Mouse (Mus musculus) cerebral cortex, adult 2 months (tissue): ENCODE data around the gene Pgpep1l.

ENCODE experiments used
- WGBS: fragments of 180-500 bp; shearing (Covaris S2); methylation state at CpG from one replicate; pipeline ENCODE4 v1.1.7; 2018; 5-methylcytosine and 5-hydroxymethylcytosine counted together

The Pgpep1l gene

DNA sequence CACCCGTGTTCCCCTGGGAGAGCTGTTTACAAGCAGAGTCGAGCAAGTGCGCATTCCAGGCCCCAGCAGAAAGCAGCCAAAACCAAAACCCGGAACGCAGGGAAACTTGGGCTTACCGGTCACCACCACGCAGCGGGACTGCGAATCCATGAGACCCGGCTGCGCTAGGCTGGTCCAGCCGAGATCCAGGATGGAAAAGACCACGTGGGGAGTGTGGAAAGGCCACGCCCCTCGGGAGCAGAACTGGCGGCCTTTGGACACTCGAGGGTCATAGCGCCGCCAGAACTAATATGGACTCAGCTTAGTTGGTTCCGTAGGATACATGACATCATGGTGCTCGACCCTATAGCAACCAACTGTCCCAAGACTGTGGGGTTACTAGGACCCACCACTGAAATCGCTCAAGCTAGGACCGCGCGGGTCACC, at the start of gene Pgpep1l:
TSS of gene Pgpep1l (minus strand) at position 206 of the 426 bp plus-strand sequence.
- 14% methylated on average over 25 of the region's 25 CpGs for WGBS

DNA sequence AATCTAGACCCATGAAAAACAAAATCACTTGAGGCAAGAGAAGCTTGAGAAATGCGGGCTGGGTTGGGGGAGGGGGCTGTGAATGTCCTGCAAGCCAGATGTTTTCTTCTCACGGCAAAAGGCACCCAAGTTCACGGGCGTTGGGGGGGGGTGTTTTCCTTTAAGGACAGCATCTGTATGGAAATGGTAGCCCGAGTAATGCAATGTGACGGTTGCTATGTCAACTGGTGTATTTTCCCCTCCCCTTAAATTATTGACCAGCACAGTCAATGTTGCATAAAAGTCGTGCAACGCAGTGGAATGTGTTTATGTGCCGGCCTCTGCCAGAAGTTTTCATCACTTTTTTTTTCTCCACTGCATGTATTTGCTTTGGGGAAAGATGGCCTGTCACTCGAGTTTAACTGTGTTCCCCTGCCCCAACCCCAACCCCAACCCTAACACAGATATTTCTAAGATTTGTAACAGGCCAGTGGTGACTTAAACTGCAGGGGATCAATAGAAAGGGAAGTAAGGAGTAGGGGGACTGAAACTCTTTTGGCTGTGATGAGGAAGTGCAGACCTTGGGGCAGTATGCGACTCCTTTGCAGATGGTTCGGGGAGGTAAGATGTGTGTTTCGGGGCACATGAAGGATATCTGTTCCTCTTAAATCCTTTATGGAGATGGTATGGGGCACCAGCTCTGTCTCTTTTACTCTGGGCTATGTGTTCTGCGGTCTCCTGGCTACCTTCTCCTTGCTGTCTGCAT, 49.2 kb upstream of the Pgpep1l start:
- WGBS, result 88% methylated on average over 14 of the region's 14 CpGs

DNA sequence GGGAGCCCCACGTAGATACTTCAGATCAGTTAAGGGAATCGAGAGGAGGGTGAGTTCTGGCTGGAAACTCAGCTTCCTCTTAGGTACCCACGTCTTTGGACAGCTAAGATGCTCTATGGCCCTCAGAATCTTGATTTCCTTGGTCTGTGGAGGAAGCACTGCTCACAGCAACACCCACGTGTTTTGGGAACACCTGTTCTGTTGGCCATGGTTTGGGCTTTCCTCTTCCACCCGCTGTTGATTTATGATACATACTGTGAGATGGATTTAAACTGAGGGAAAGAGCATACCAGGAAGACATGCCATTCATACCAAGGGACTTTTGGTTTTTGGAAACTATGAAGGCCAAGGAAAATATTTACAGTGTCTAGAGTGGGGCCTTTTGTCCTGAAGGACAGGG, 48.4 kb upstream of the Pgpep1l start:
- 62% methylated on average over 5 of the region's 5 CpGs for WGBS

GRCm38 (mm10) chr7:68311469-68311868, 47.4 kb upstream of the Pgpep1l start:
- WGBS, result 77% methylated on average over 6 of the region's 6 CpGs

GRCm38 (mm10) chr7:68306756-68307155, 42.7 kb upstream of the Pgpep1l start:
- 98% methylated on average over 8 of the region's 8 CpGs for WGBS

GRCm38 (mm10) chr7:68305781-68306575, 41.9 kb upstream of the Pgpep1l start:
- 76% methylated on average over 11 of the region's 11 CpGs for WGBS

DNA sequence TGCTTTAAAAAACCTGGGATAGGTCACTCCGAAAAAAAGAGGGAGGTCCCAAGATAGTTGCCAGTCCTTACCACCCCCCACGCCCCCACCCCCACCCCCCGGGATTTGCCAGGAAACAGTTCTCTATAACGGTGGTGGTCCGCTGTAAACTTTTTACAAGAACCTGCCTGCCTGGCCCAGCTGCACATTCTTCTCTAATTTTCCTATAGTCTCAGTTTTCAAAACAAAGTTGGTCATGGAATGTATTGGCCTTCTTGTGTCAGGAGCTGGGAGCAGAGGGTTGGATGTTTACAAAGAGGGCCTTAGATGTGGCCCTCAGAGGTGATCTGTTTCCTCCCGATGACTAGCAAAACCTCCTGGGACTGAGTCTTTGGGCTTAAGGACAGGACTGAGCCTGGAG, 39.7 kb upstream of the Pgpep1l start:
- 70% methylated on average over 6 of the region's 6 CpGs for WGBS

- WGBS, result 13% methylated on average over 18 of the region's 18 CpGs
Observed at GRCm38 (mm10) chr7:68302586-68303433, 38.8 kb upstream of the Pgpep1l start.

- WGBS, result 83% methylated on average over 7 of the region's 7 CpGs
Observed at GRCm38 (mm10) chr7:68301160-68301559, 37.1 kb upstream of the Pgpep1l start.

GRCm38 (mm10) chr7:68298381-68299076, 34.5 kb upstream of the Pgpep1l start:
- WGBS, result 69% methylated on average over 13 of the region's 13 CpGs

DNA sequence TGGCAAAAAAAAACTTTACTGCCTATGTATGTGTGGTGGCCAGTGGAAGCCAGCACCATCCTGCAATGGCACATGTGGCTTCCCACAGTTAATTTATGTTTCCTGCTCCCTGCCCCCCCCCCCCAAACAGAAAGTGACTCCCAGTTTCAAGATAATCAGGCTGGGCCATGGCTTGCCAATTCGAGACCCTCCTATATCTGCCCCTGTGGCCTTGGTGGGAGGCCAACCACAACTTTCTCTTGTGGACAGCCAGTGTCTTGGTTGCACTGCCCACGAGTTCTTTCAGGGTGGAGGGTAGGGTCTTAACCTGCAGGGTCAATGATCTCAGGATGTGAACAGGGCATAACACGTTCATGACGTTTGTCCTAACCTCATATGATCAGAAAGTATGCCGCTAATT, 32.5 kb upstream of the Pgpep1l start:
- WGBS, result 93% methylated on average over 5 of the region's 5 CpGs

DNA sequence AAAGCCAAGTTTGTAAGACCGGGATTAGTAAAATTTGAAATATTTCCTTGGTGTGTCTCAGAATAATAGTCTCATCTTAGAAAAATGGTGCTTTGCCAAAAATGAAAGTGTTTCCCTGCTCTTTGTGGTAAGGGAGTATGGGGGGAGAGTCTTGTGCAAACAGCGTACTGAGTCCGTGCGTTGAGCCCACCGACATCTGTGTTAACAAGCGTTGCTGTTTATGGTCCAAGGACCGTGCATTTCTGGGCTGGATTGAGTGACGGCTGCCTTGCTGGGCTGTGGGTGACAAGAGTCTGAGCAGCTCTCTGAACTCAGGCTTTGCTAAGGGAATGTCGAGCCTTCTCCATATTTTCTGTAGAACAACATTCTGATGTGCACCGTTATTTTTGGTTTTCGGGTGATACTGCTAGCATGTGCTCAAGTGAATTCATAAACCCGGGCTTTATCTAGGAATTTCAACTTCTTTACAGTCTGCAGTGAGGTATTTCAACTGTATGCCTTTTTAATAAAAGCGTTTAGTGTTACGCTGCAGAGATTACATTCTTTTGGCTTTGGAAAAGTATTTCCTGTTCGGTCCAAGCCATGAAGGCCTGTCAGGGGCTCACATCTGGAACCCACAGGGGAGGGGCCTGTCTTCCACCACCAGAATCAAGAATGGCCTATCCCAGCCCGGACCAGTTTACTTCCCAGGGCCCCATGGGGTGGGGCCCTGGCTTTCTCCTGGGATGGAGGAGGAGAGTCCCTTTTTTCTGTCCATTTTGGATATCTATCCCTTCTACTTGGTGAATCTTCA, 30.2 kb upstream of the Pgpep1l start:
- whole genome bisulfite sequencing, result 68% methylated on average over 16 of the region's 16 CpGs

DNA sequence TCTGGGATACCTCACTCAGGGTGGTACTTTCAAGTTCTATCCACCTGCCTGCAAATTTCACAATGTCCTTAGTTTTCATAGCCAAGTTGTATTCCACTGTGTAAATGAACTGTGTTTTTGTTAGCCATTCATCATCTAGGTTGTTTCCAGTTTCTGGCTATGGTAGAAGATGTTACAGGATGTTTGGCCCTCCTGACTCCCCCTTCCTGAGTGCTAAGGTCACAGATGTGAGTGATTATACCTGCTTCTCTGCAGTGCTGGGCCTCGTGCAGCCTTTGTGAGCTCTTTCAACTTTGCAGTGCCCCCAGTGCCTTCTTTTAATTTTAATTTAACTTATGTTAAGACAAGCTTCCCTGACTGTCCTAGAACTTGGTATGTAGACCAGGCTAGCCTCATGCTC, 27.6 kb upstream of the Pgpep1l start:
- WGBS, result 91% methylated on average over 1 of the region's 1 CpGs

GRCm38 (mm10) chr7:68289081-68289480, 25.0 kb upstream of the Pgpep1l start:
- WGBS, result 93% methylated on average over 8 of the region's 8 CpGs

DNA sequence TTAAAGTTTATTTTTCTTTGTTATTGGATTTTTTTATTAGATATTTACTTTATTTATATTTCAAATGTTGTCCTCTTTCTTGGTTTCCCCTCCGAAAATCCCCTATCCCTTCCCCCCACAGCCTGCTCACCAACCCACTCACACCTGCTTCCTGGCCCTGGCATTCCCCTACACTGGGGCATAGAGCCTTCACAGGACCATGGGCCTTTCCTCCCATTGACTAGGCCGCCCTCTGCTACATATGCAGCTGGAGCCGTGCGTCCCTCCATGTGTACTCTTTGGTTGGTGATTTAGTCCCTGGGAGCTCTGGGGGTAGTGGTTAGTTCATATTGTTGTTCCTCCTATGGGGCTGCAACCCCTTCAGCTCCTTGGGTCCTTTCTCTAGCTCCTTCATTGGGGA, 24.0 kb upstream of the Pgpep1l start:
- 90% methylated on average over 4 of the region's 4 CpGs for WGBS

DNA sequence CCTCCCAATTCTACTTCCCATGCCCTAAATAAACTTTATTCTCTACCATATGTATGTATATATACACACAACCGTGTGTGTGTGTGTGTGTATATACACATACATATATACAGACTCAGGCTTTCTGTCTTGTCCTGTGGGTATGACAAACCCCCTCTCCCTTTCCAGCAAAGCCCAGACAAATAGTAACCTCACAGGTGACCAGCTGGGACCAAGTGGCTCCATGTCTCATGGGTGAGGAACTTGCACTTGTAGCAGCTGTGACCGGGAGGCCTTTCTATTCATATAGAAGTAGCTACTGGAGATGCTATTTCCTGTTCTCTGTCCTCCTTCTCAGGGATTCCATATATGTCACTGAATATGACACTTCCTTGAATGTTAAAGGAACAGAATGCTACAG, 23.5 kb upstream of the Pgpep1l start:
- 75% methylated on average over 2 of the region's 2 CpGs for WGBS

DNA sequence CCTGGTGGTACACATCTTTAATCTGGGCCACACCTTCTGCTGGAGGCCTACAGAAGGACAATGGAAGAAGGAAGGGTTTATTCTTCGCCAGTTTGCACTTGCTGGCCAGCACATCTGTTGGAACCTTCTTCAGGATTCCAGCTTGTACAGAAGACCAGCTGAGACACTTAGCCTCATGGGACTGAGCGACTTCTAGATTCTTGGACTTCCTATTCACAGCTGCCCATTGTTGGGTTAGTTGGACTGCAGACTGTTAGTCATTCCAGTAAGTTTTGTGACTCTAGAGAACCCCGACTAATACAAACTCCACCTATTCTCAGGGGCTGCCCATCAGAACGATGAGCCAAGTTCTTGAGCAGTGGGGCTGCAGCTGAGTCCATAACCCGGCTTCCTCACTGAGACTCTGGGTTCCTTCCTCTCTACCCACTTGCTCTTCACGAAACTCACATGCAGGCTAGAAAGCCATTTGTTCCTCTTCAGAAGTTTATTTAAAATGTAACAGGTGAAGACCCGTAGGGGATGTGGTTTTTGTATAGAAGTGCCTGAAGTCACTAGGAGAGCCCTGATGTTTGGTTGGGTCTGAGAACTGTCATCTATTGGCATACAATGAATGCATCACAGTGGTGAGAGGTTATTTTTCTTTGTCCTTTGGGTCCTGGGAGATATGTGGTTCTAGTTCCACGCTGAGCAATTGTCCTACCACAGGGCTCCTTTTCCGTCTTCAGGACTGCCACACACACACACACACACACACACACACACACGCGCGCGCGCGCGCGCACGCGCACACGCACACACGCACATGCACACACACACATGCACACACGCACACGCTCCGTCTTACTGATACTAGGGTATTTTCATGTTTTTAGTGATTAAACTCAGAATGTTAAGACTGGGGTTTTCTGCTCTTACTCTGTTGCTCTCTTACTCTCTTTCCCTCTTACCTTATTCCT, 22.8 kb upstream of the Pgpep1l start:
- 92% methylated on average over 24 of the region's 24 CpGs for WGBS

- 73% methylated on average over 8 of the region's 8 CpGs for WGBS
Observed at GRCm38 (mm10) chr7:68285851-68286298, 21.8 kb upstream of the Pgpep1l start.

GRCm38 (mm10) chr7:68283776-68284175, 19.7 kb upstream of the Pgpep1l start:
- WGBS, result 90% methylated on average over 7 of the region's 7 CpGs
